Mouse (Mus musculus) heart, postnatal 4 days (tissue): ENCODE results near the gene Gtf2h4. TPM values are rescaled to one million over a fixed set of nuclear protein-coding genes. Genes with fewer than 3 reads are reported as not detected.

Experiments used
- DNase-seq: peaks from one replicate; pipeline ENCODE4 v3.0.0; 2021
- total RNA-seq, 2 experiments: library from RNA; stranded (reverse); gene quantifications; 2 replicates each; pipeline ENCODE4 v1.2.3; 2021

Gtf2h4 gene
- total RNA-seq, 2 experiments from 2014 or later = 19.4 to 20.9 TPM

DNA sequence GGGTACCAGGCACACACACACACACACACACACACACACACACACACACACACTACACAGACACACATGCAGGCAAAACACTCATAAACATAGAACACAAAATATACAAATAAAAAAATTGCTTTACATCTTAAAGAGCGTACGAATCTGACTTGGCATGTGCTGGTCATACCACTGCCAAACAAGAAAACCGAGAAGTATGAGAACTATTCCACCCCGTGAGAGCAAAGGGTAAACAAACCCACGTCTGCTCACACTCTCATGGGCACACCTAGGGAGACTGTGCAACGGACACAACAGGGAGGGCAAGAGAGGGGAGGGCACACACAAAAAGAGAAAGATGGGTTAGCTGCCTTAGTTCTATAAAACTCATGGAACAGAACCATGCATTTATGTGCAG, 23.2 kb upstream of the Gtf2h4 start:
- no peak for DNase-seq

DNA sequence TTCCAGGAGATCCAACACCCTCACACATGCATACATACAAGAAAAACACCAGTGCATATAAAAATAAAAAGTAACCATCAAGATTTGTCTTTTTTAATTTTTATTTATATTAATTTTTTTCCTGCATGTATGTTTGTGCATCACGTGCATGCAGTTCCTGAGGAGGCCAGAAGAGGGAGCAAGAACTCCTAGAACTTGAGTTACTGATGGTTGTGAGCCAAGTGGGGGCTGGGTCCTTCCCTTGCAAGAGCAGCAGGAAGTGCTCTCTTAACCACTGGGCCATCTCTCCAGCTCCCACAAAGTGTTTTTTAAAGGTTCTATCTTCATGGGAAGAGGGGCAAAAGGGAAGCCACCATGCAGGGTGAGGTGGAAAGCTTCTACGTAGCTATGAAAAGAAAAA, 21.8 kb upstream of the Gtf2h4 start:
- DNase-seq = peak; percentile 72

DNA sequence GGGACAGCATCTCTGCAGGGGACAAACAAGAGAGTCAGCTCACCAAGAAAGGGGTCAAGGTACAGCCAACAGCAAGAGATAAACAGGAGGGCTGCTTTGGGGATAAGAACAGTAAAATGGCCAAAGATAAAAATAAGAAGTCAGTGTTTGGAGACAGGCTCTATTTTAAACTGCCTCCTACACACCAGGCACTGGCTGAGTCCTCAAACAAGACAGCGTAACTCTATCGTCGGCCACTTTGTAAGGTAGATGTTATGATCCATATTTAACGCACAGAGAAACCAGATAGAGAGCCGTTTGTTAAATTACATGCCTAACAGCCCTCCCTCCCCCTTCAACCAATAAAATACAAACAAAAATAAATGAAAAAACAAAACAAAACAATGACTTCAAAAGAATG, 20.4 kb upstream of the Gtf2h4 start:
- no peak for DNase-seq

DNA sequence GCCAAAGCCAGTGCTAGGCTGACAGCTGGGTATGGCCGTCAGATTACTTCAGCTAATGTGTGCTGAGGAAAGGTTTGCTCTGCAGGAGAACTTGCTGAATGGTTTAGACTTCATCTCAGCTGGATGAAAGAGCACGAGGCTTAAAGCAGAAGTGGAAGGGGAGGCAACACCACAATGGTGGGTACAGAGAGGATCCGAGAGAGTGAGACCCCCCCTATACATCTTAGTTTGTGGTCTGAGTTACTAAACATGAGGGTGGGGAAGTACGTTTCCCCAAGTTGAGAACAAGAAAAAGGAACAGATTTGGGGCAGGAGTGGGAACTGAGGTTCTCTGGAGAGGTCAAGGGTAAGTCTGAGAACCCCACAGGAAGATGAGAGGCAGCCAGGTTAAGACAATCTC, 18.8 kb upstream of the Gtf2h4 start:
- DNase-seq = no peak

DNA sequence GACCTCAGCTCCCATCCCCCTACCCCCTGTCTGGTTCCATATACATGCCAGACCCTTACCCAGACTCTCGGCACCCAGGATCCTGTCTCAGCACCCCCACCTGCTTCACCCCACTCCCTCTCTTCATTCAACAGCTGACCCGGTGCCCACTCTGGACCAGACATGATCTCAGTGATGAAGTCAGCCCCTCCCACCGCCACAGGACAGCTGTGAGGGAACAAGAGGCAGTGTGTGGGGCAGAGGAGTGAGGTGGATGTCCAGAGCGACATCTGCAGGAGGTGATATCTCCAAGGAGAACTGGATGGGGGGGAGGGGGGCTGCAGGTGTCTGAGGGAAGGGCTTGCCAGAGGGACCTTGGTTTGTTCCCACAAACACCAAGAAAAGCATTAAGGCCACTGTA, 18.3 kb upstream of the Gtf2h4 start:
- no peak for DNase-seq

DNA sequence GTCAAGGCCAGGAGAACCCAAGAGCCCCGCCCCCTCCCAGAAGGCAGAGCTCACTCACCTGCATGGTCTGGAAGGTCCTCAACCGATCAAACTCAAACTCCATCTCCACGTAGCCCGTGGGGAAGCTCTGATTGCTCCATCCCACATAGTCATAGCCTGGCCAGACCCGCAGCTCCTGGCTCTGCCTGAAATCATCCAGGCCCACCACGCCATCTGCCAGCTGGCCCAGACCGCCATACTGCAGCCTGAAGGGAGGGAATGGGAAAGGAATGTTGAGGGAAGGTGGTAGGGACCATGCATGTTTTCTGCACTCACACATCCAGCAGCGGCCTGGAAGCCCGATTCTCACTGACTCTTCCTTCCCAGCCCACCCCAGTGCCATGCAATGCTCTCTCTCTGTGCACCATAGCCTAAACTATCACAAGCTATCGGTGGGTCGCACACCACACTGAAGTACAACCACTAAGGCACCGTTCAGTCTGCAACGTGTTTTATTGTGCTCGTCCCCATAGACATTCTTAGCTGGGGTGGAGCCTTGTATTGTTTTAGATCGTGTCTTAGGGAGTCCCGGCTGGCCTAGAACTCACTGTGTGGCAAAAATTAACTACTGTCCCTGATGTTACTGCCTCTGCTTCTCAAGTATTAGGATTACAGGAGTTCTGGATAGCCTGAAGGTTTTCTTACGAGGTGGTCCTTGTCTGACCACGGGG, 16.6 kb upstream of the Gtf2h4 start:
- no peak for DNase-seq

DNA sequence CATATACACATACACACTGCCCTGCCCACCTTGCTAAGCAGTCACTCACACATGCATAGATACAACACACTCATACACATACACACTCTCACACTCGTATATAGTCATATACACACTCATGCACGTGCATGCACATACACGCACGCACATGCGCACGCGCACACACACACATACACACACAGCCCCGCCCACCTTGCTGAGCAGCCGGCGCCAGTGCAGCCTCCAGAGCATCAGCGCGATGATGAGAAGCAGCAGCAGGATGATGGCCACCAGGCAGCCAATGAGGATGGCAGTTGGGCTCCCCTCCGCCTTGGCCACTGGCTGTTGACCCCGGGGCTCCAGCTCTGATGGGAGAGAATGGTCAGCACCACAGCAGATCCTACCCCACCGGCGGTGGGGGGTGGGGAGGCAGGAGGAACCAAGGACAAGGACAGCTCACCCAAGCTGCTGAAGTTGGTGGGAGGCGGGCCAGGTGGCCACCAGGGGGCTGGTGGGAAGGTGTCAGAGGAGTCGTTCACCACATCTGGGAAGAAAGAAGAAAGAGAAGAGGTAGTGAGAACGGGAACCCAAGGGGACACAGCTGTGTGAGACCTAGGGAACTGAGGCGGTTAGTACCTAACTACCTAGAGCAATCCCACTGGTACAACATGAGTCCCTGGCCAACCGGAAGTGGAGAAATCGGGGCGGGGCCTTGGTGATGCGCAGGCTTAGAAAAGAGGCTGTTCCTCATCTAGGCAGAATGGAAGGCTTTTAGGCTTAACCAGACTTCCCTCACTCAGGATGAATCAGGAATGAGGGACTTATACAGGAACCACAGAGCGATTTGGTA, 15.0 kb upstream of the Gtf2h4 start:
- no peak for DNase-seq

DNA sequence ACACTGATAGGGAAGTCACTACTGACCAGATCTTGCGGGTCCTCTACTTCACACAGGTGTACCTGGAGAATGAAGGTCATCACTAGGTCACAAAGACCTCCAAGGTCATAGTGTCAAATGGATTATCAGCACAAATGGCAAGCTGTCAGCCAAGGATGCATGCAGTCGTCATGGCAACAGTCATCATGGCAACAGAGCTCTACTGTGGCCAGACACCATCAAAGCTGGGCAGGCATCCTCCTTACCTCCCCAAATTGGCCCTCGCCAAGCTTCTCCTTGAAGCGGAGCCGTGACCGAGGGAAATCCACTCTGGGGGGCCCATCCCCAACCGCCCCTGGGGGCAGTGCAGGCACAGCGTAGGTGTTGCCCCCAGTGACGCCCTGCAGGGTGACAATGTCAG, 11.5 kb upstream of the Gtf2h4 start:
- no peak for DNase-seq

DNA sequence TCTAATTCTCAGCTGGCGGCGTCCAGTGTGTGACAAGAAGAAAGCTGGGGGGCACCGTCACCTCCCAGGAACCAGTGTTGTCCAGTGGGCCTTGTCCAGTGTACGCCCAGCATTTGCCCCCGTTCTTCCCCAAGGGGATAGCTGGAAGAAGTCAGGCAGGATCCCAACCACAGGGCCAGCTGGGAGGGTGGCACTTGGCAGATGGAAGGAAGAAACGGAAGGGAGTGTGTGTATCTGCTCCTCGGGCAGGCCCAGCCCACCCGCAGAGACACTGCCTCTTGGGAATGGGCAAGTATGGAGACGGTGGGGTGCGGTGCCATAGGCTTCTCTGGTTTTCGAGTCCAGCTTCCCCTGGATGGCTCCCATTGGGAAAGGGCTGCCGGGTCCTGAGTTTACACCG, 8.4 kb upstream of the Gtf2h4 start:
- DNase-seq = no peak

DNA sequence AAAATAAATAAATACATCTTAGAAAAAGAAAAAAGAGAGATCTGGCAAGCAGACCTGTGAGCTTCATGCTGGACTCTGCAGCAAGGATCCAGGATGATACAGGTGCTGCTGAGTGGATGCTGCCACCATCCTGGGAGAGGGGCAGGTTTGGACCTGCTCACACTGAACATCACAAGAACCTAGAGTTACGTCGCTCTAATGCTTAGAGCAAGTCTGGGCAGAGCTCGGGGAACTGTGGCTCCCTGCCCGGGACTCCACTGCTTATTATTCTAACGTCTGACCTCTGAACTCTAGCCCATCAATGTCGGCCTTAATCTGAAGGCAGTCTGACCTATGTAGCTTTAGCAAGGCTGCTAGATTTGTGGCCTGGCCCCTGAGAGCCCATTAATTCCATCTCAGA, 7.1 kb upstream of the Gtf2h4 start:
- no peak for DNase-seq

DNA sequence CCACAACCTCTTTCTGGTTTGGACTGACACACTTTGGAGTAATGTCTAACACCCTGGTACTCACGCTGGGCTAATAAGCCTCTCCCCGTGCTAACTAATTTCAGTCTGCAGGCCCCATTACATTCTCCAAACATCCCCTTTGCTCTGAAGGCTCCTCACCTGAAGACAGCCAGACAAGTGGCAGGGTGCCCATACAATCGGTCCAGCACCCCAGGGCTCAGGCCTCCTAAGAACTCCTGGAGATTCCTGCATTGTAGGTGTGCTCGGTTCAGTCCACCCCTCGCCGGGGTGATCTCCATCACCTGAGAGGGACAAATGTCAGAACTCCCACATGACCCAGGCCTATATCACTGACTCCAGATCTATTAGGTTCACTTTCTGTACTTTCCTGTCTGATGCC, 1.0 kb downstream of the Gtf2h4 start:
- DNase-seq = no peak

DNA sequence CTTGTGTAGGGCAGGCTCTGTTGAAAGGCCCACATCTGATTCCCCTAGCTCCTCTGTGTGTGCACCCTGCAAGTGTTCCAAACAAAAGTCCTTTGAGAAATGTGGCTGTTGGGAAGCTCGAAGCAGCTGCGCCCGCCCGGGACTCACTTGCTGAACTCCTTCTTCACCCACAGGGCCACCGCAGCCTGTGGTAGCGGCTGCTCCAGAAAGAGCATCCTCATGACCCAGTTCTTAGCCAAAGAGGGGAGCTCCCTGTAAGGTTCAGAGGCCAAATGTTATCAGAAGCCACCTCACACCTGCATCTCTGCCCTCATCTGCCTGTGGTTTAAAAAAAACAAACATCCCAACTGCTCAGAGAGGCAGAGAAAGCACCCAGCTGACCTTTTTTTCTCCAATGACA, 1.7 kb downstream of the Gtf2h4 start:
- DNase-seq = no peak

DNA sequence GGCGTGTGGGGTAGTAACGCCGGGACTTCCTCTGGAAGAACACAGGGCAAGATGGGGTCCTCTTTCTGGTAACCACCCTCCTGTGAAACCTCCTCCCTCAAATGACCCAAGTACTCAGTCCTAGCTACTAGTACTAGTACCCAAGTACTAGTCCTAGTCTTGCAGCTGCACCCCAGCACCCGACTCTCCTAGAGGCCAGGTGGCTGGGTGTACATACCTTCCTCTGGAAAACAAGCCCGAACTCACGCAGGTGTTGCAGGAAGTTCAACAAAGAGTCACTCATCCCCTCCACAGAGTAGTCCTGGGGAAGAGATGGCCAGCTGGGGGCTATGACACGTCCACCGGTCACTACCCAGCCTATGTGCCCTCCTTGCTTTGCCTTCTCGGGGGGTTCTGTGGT, 3.8 kb downstream of the Gtf2h4 start:
- no peak for DNase-seq

DNA sequence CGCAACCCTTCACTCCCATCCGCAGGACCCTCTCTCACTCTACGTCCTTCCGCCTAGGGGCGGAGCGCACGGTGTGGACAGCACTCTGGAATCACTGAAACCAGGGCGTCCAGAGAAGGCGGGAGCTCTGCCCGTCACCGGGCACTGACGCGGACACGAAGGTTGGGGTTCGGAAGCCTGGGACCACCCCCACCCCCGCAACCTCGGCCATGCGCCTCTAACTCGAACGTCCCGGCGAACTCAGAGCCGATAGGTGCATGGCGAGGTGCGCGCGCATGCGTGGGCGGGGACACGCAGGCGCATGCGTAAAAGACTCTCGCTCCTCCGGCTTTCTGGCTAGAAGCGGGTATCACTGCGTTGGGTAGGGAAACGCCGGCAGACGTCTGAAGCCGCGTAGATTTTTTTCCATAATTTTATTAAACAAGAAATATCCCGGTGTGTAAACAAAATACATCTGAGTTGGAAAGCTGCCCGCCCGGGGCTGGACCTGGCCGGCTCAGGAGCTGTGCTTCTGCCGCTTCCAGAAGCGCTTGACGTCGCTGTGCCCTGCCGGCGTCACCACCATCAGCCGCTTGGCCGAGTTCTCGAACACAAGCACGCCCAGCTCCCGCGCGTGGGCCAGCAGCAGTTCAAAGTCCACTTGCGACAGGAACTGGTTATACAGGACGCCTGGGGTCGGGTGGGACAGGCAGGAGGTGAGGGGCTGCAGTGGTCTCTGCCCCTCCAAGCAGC, 6.0 kb downstream of the Gtf2h4 start, which contains the start of gene Vars2:
TSS of gene Vars2 (minus strand) at position 259 of the 732 bp plus-strand sequence.
- DNase-seq = peak; percentile 98

DNA sequence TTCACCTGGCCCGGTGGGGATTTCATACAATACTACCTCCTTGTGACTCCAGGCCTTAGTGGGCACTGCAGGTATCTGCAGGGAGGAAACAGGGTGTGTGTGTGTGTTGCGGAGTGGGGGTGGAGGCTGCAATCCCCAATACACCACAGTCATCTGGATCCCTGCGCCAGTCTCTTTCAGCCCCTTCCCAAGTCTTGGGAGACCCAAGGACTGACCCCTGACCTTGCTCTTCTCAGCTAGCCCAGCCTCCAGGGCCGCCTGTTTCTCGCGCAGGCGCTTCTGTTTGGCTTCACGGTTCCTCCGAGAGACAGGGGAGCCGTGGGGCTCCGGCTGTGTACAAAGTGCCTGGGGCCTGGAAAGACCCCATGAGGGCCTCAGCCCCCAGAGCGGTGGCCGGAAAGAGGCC, 6.7 kb downstream of the Gtf2h4 start:
- DNase-seq = peak; percentile 41

DNA sequence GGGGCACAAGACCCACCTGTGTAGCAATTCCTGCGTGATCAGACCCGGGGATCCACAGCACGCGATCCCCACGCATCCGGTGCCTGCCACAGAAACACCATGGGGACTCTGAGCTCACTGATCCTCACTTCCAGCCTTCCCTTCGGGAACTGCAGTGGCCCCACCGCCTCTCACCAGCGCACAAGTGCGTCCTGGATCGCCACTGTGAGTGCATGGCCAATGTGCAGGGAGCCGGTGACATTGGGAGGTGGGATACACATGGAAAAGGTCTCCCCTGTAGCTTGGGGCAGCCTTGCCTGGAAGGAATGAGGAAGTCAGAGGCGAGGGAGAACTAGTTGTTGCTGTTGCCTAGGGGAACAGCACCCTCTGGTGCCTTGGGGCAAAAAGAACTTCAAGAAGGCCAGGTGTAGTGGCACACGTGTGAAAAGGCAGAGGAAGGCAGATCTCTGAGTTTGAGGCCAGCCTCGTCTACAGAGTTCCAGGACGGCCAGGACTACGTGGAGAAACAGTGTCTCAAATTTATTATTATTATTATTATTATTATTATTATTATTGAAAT, 7.5 kb downstream of the Gtf2h4 start:
- DNase-seq = no peak

DNA sequence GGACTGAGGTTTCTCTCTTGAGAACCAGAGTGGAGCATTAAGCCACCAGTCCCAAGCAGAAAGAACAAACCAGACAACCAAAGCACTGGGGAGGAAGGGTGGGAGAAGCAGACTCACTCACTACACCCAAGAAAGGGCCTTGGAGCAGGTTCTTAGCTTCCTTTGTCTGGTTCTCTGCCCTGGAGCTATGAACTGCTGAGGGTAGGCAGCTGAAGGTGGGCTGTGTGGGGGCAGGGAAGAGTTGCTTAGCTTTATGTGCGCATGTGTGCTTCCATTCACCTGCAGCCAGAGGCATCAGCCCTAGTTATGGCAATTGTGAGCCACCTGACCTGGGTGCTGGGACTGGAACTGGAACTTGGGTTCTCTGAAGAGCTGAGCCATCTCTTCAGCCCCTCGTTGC, 20.5 kb downstream of the Gtf2h4 start:
- no peak for DNase-seq

DNA sequence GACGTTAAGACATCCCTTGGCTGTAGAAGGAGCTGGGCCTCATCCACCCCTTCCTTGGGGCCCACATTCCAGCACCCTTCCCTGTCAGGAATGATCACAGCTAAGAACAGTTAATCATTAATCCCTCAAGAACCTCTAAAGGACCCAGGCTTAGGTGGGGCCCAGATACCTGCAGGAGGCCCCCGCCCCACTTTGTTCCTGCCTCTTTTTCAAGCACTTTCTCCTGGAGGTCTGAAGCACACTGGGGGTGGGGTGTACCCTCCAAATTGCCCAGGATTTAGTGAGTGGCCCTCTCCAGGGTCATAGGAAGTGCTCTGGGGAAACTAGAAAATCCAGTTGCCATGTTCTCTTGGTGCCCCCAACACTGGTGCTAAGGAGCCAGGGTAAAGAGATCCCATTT, 24.1 kb downstream of the Gtf2h4 start:
- DNase-seq = no peak

DNA sequence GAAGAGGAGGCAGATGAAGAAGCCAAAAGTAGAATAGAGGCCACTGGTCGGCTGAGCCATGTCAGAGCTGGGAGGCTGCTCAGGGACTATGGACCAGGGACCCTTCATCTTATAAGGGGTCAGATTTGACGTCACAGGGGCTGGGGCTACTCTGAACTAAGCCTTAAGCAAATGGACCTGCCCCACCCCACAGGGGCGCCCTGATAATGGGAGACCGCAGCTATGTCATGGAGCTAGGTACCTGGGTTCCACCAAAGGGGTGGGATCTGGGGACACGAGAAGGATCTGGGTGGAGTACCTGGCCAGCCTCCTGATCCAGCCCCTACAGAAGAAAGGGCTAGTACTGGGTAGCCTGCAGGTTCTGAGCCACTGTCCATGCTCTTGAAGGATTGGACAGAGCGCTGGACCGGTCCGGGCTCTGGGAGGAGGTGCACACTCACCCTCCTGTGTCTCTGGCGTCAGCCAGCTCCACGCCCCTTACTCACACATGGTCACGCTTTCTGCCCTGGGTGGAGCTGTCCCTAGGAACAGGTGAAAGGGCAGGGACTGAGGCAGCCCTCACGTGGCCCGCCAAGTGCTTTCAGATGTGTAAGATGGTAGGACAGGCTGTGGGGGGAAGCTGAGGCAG, 29.8 kb downstream of the Gtf2h4 start, which contains the start of gene Mucl3:
TSS of gene Mucl3 (minus strand) at position 87 of the 628 bp plus-strand sequence.
- DNase-seq = no peak

DNA sequence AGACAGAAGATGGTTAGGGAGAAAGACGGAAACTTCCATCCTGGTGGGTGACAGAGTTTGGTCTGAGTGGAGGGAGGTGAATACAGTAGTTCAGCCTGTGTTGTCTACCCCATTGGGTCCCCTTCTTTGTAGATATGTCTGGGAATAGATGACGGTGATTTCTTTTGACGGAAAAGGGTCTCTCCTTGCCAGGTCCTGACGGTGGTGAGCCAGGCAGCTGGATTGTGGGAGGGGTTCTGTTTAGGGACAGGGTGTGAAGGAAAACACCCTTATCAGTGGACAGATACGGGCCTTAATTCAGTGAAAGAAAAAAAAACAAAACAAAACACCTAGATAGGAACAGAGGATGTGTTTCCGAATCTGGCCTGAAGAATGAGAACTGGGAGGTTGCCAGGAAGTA, 34.2 kb downstream of the Gtf2h4 start:
- DNase-seq = no peak

DNA sequence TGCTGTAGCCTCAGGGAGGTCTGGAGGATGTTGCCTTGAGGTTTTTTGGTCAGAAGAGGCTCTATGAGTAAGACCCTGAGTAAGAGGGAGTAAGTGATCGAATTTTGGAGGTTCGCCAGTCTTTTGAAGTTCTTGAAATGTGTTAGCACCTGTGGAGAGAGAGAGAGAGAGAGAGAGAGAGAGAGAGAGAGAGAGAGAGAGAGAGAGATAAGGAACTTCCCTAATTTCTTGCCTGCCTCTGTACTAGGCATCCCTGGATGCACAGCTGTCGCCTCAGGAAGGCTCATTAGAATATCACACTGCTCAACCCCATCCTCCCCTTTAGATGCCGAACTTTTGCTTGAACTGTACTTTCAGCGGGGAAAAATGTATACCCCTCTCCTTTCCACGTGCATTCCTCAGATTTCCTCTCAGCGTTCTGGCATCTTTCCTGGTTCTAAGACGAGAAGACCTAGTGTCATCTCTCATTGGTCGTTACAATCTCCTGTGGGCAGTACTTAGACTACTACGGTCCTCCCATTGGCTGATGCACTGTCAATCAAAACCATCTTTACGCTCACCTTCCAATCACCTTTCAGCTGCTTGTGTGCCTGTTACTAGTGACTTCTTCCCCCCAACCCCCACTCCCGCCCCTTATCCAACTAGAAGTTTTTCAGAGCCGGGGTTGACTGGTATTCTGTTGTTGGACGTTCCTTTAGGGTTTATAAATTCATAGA, 34.9 kb downstream of the Gtf2h4 start:
- peak; percentile 86 for DNase-seq

DNA sequence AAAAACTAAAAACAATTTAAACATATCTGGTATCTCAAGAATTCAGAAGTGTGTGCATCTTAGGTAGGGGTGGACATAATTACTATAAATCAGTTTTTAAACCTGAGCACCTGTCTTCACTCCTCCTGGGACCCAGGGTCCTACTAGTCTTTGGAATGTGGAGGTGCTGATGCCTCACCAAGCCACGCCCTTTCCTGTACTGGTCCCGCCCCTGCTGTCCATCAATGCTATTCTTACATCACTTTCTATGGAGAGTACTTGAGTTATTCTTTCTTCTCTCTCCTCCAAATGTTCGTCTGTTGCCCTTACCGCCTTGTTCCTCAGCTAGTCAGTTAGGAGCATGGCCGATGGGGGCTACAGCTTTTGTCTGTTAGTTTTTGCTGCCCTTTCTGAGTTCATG, 37.2 kb downstream of the Gtf2h4 start:
- peak; percentile 43 for DNase-seq
